Mouse (Mus musculus) hindbrain, embryonic 13.5 days (tissue): ENCODE results near the gene Galnt10. TPM values are rescaled to one million over a fixed set of nuclear protein-coding genes. Genes with fewer than 3 reads are reported as not detected.
A peak's percentile ranks its signal among the peaks of the same experiment; 100 is the strongest.

ENCODE experiments used
- ATAC-seq: fragments of 200-750 bp; cut with Nextera tagmentation; 2 replicates; pipeline ENCODE4 v1.8.0; 2017; ENCODE audit warnings: moderate TSS enrichment; ENCODE audit not compliant: low FRiP score
- H3K27ac ChIP-seq: fragments of 300-500 bp; sonication (generic); 2 replicates; pipeline ENCODE4 v1.5.1; 2015; ENCODE audit warnings: inconsistent platforms, mild to moderate bottlenecking, moderate library complexity
- H3K27me3 ChIP-seq: fragments of 300-500 bp; sonication (generic); 2 replicates; pipeline ENCODE4 v1.6.1; 2015; ENCODE audit warnings: mild to moderate bottlenecking, inconsistent platforms
- H3K36me3 ChIP-seq: fragments of 300-500 bp; sonication (generic); 2 replicates; pipeline ENCODE4 v1.6.1; 2015; ENCODE audit warnings: mild to moderate bottlenecking, inconsistent platforms
- H3K4me1 ChIP-seq: fragments of 300-500 bp; sonication (generic); replicated peaks from 2 replicates; pipeline ENCODE4 v1.6.1; 2015; ENCODE audit warnings: inconsistent platforms
- H3K4me2 ChIP-seq: fragments of 300-500 bp; sonication (generic); 2 replicates; pipeline ENCODE4 v1.6.1; 2015; ENCODE audit warnings: inconsistent platforms, mild to moderate bottlenecking, moderate library complexity
- H3K4me3 ChIP-seq: fragments of 300-500 bp; sonication (generic); 2 replicates; pipeline ENCODE4 v1.5.1; 2015; ENCODE audit warnings: mild to moderate bottlenecking, inconsistent platforms
- H3K9ac ChIP-seq: fragments of 300-500 bp; sonication (generic); 2 replicates; pipeline ENCODE4 v1.6.1; 2015; ENCODE audit warnings: mild to moderate bottlenecking, inconsistent platforms
- H3K9me3 ChIP-seq: fragments of 300-500 bp; sonication (generic); 2 replicates; pipeline ENCODE4 v1.6.1; 2016; ENCODE audit warnings: inconsistent platforms
- WGBS: fragments of 180-500 bp; shearing (Covaris S2); methylation state at CpG from one replicate; pipeline ENCODE4 v1.1.7; 2015; 5-methylcytosine and 5-hydroxymethylcytosine counted together
- polyA plus RNA-seq: library from polyadenylated mRNA; unstranded; fragments of >200 nt; fragmentation: Nextera tagmentation; extraction: Ambion mirVana; gene quantifications from 2 replicates; pipeline ENCODE4 v1.2.1, GENCODE M21; 2015

The Galnt10 gene
- polyA plus RNA-seq, 1 experiment from 2014 or later = 12.1 TPM

- Histone ChIP-seq H3K27me3 (0 out of 2 replicates have a peak, but pooled peaks cover 3% of the 10 kb centered on the region), H3K4me2 (no peak overlapping the region), H3K9me3 (no peaks in the 10 kb centered on the region), H3K36me3 (no peaks in the 10 kb centered on the region), H3K9ac (no peak overlapping the region), H3K4me1 (peaks cover 24% of the 10 kb centered on the region), H3K4me3 (no peak overlapping the region), H3K27ac (no peak overlapping the region)
- 93% methylated on average over 19 of the region's 19 CpGs for WGBS
- ATAC-seq = no peak
Observed at GRCm38 (mm10) chr11:57661492-57662229, 16.4 kb downstream of the Galnt10 start.

- no peak for ATAC-seq
- no peak overlapping the region for H3K9ac ChIP-seq
- H3K4me2 ChIP-seq = no peak overlapping the region
- H3K36me3 ChIP-seq = no peaks in the 10 kb centered on the region
- 75% methylated on average over 4 of the region's 4 CpGs for WGBS
- H3K4me3 ChIP-seq = no peak overlapping the region
- H3K27me3 ChIP-seq = 0 out of 2 replicates have a peak, but pooled peaks cover 3% of the 10 kb centered on the region
- no peak overlapping the region for H3K27ac ChIP-seq
- no peaks in the 10 kb centered on the region for H3K9me3 ChIP-seq
- peaks cover 18% of the 10 kb centered on the region for H3K4me1 ChIP-seq
Observed at GRCm38 (mm10) chr11:57662231-57662630, 17.0 kb downstream of the Galnt10 start.

- Histone ChIP-seq H3K4me2 (no peak overlapping the region), H3K4me3 (no peak overlapping the region), H3K9me3 (no peaks in the 10 kb centered on the region), H3K27ac (no peak overlapping the region), H3K4me1 (peaks cover 13% of the 10 kb centered on the region), H3K36me3 (no peaks in the 10 kb centered on the region), H3K27me3 (no peaks in the 10 kb centered on the region), H3K9ac (0 out of 2 replicates have a peak overlapping the region, but pooled peaks have one; percentile 5)
- no peak for ATAC-seq
- 76% methylated on average over 12 of the region's 12 CpGs for WGBS
Observed at GRCm38 (mm10) chr11:57663271-57663670, 18.0 kb downstream of the Galnt10 start.

- no peak for ATAC-seq
- 90% methylated on average over 5 of the region's 5 CpGs for WGBS
Observed at GRCm38 (mm10) chr11:57664741-57665140, 19.5 kb downstream of the Galnt10 start.

GRCm38 (mm10) chr11:57668271-57668670 lies 23.0 kb downstream of the Galnt10 start:
- Histone ChIP-seq H3K27ac (no peak overlapping the region), H3K4me2 (no peak overlapping the region), H3K27me3 (0 out of 2 replicates have a peak, but pooled peaks cover 4% of the 10 kb centered on the region), H3K4me3 (no peak overlapping the region), H3K4me1 (peaks cover 17% of the 10 kb centered on the region), H3K36me3 (no peaks in the 10 kb centered on the region), H3K9me3 (no peaks in the 10 kb centered on the region), H3K9ac (no peak overlapping the region)
- WGBS = 94% methylated on average over 8 of the region's 8 CpGs
- no peak for ATAC-seq

More at GRCm38 (mm10) chr11:57664741-57665140, 19.5 kb downstream of the Galnt10 start:
- no peak overlapping the region for H3K4me2 ChIP-seq
- H3K9me3 ChIP-seq = no peaks in the 10 kb centered on the region
- no peaks in the 10 kb centered on the region for H3K27me3 ChIP-seq
- no peak overlapping the region for H3K27ac ChIP-seq
- no peaks in the 10 kb centered on the region for H3K36me3 ChIP-seq
- H3K9ac ChIP-seq = no peak overlapping the region
- H3K4me1 ChIP-seq = peaks cover 13% of the 10 kb centered on the region
- H3K4me3 ChIP-seq = no peak overlapping the region

- Histone ChIP-seq H3K4me3 (no peak overlapping the region), H3K27ac (no peak overlapping the region), H3K36me3 (no peaks in the 10 kb centered on the region), H3K9ac (no peak overlapping the region), H3K4me1 (peaks cover 13% of the 10 kb centered on the region), H3K27me3 (0 out of 2 replicates have a peak, but pooled peaks cover 4% of the 10 kb centered on the region), H3K4me2 (no peak overlapping the region), H3K9me3 (no peaks in the 10 kb centered on the region)
- no peak for ATAC-seq
- WGBS = 77% methylated on average over 6 of the region's 6 CpGs
Observed at GRCm38 (mm10) chr11:57669522-57669921, 24.3 kb downstream of the Galnt10 start.

GRCm38 (mm10) chr11:57671120-57671697 lies 26.0 kb downstream of the Galnt10 start:
- no peak for ATAC-seq
- Histone ChIP-seq H3K27me3 (0 out of 2 replicates have a peak, but pooled peaks cover 4% of the 10 kb centered on the region), H3K4me1 (peaks cover 13% of the 10 kb centered on the region), H3K27ac (no peak overlapping the region), H3K9ac (no peak overlapping the region), H3K36me3 (no peaks in the 10 kb centered on the region), H3K9me3 (no peaks in the 10 kb centered on the region), H3K4me3 (no peak overlapping the region), H3K4me2 (no peak overlapping the region)
- WGBS = 7% methylated on average over 5 of the region's 5 CpGs

- Histone ChIP-seq H3K4me2 (no peak overlapping the region), H3K27me3 (0 out of 2 replicates have a peak, but pooled peaks cover 4% of the 10 kb centered on the region), H3K36me3 (no peaks in the 10 kb centered on the region), H3K4me3 (no peak overlapping the region), H3K9ac (no peak overlapping the region), H3K27ac (no peak overlapping the region), H3K9me3 (no peaks in the 10 kb centered on the region), H3K4me1 (peaks cover 13% of the 10 kb centered on the region)
- no peak for ATAC-seq
- WGBS = 56% methylated on average over 10 of the region's 10 CpGs
Observed at GRCm38 (mm10) chr11:57671797-57672196, 26.6 kb downstream of the Galnt10 start.

GRCm38 (mm10) chr11:57672995-57673394 lies 27.8 kb downstream of the Galnt10 start:
- no peaks in the 10 kb centered on the region for H3K36me3 ChIP-seq
- no peak for ATAC-seq
- H3K4me2 ChIP-seq = no peak overlapping the region
- H3K9ac ChIP-seq = no peak overlapping the region
- no peak overlapping the region for H3K4me3 ChIP-seq
- H3K9me3 ChIP-seq = no peaks in the 10 kb centered on the region
- 0 out of 2 replicates have a peak, but pooled peaks cover 4% of the 10 kb centered on the region for H3K27me3 ChIP-seq
- 91% methylated on average over 9 of the region's 9 CpGs for WGBS
- peaks cover 13% of the 10 kb centered on the region for H3K4me1 ChIP-seq
- no peak overlapping the region for H3K27ac ChIP-seq

GRCm38 (mm10) chr11:57673977-57674687 lies 28.9 kb downstream of the Galnt10 start:
- 80% methylated on average over 12 of the region's 12 CpGs for WGBS
- ATAC-seq = no peak
- Histone ChIP-seq H3K36me3 (no peaks in the 10 kb centered on the region), H3K4me2 (no peak overlapping the region), H3K4me1 (peaks cover 13% of the 10 kb centered on the region), H3K9ac (no peak overlapping the region), H3K27me3 (0 out of 2 replicates have a peak, but pooled peaks cover 4% of the 10 kb centered on the region), H3K9me3 (no peaks in the 10 kb centered on the region), H3K27ac (peak overlapping the region; percentile 36), H3K4me3 (no peak overlapping the region)

GRCm38 (mm10) chr11:57677261-57677660 lies 32.0 kb downstream of the Galnt10 start:
- Histone ChIP-seq H3K4me3 (no peak overlapping the region), H3K36me3 (no peaks in the 10 kb centered on the region), H3K9me3 (no peaks in the 10 kb centered on the region), H3K4me1 (peaks cover 8% of the 10 kb centered on the region), H3K9ac (no peak overlapping the region), H3K4me2 (no peak overlapping the region), H3K27ac (no peak overlapping the region), H3K27me3 (no peaks in the 10 kb centered on the region)
- no peak for ATAC-seq
- WGBS = 72% methylated on average over 3 of the region's 3 CpGs

- 45% methylated on average over 7 of the region's 7 CpGs for WGBS
- ATAC-seq = no peak
- 0 out of 2 replicates have a peak, but pooled peaks cover 3% of the 10 kb centered on the region for H3K27me3 ChIP-seq
- peaks cover 50% of the 10 kb centered on the region for H3K4me1 ChIP-seq
- H3K9ac ChIP-seq = no peak overlapping the region
- no peak overlapping the region for H3K4me2 ChIP-seq
- H3K36me3 ChIP-seq = no peaks in the 10 kb centered on the region
- no peaks in the 10 kb centered on the region for H3K9me3 ChIP-seq
- no peak overlapping the region for H3K4me3 ChIP-seq
- no peak overlapping the region for H3K27ac ChIP-seq
Observed at GRCm38 (mm10) chr11:57682589-57682988, 37.3 kb downstream of the Galnt10 start.
